Mouse (Mus musculus) brain, embryonic 14.5 days (tissue): Measurements from ENCODE around the gene Slc25a41.

Experiments used
- CTCF ChIP-seq: fragments of 200-500 bp; IDR thresholded peaks from 2 replicates; pipeline ENCODE4 v1.5.1; 2012; ENCODE audit warnings: inconsistent platforms, mild to moderate bottlenecking, moderate library complexity, borderline replicate concordance; ENCODE audit not compliant: insufficient read depth, insufficient read length; ENCODE audit errors: extremely low read depth
- POLR2A ChIP-seq: fragments of 200-500 bp; IDR thresholded peaks from 2 replicates; pipeline ENCODE4 v1.6.1; 2012; ENCODE audit warnings: mild to moderate bottlenecking, inconsistent platforms, borderline replicate concordance; ENCODE audit not compliant: poor library complexity, insufficient read depth, insufficient read length, severe bottlenecking; ENCODE audit errors: extremely low read depth

- TF ChIP-seq POLR2A: no peak
- no peak for TF ChIP-seq CTCF
Measured at GRCm38 (mm10) chr17:57047406-57047805, 6.0 kb upstream of the Slc25a41 start.
